Comparison of ENCODE assay signal across 11 mouse cellular contexts in genomic region chr2:38579528-38579927, GRCm38 (mm10).
DNase-seq lines count a peak whose midpoint lies in the region; ATAC-seq and TF ChIP-seq lines count a peak whose summit lies in the region.
"Had no signal": no experiment of that assay in that cellular context is flagged by ENCODE, and none has a peak within 500 bp of the region (broad histone marks: within the 10 kb centered on the region; RNA-seq: fewer than 3 reads in every experiment).

No protein-coding gene starts in this region.

- H3K4me2 ChIP-seq in forebrain, embryonic 13.5 days = no peak overlapping the region
- no peak overlapping the region for H3K4me2 ChIP-seq in hindbrain, embryonic 14.5 days (replicated peaks)
- no peak overlapping the region for H3K4me2 ChIP-seq in midbrain, postnatal 0 days (ENCODE audit: low read depth, low read length, poor library complexity, severe bottlenecking)
- H3K4me2 ChIP-seq: embryonic facial prominence, embryonic 12.5 days; limb, embryonic 12.5 days had no signal

- no peaks in the 10 kb centered on the region for H3K9me3 ChIP-seq in forebrain, embryonic 13.5 days (replicated peaks)
- H3K9me3 ChIP-seq in hindbrain, embryonic 14.5 days (ENCODE audit: control insufficient read depth, low read length) = no peaks in the 10 kb centered on the region
- H3K9me3 ChIP-seq in midbrain, postnatal 0 days (ENCODE audit: low read length) = no peaks in the 10 kb centered on the region
- H3K9me3 ChIP-seq: embryonic facial prominence, embryonic 12.5 days; limb, embryonic 12.5 days had no signal

- peak overlapping the region; percentile 84 for H3K27ac ChIP-seq in forebrain, embryonic 13.5 days
- H3K27ac ChIP-seq in hindbrain, embryonic 14.5 days = peak overlapping the region; percentile 78
- no peak overlapping the region for H3K27ac ChIP-seq in midbrain, postnatal 0 days (ENCODE audit: low read depth, low read length)
- H3K27ac ChIP-seq: embryonic facial prominence, embryonic 12.5 days; limb, embryonic 12.5 days had no signal

- peak; percentile 31; the same call in 1 of the 2 replicates for ATAC-seq in forebrain, embryonic 13.5 days
- ATAC-seq in hindbrain, embryonic 14.5 days (ENCODE audit: low FRiP score) = no peak; the same call in 1 of the 2 replicates
- peak; percentile 14; the same call in 1 of the 2 replicates for ATAC-seq in midbrain, postnatal 0 days (ENCODE audit: low FRiP score)

- no peak overlapping the region for H3K9ac ChIP-seq in forebrain, embryonic 13.5 days
- H3K9ac ChIP-seq in hindbrain, embryonic 14.5 days = no peak overlapping the region
- H3K9ac ChIP-seq in midbrain, postnatal 0 days (replicated peaks; ENCODE audit: low read length, poor library complexity, severe bottlenecking) = no peak overlapping the region
- H3K9ac ChIP-seq: embryonic facial prominence, embryonic 12.5 days; limb, embryonic 12.5 days had no signal

- H3K4me3 ChIP-seq in forebrain, embryonic 13.5 days = no peak overlapping the region
- H3K4me3 ChIP-seq in hindbrain, embryonic 14.5 days (replicated peaks; ENCODE audit: low read length) = no peak overlapping the region
- H3K4me3 ChIP-seq in midbrain, postnatal 0 days (ENCODE audit: low read depth, low read length) = no peak overlapping the region
- H3K4me3 ChIP-seq: embryonic facial prominence, embryonic 12.5 days; limb, embryonic 12.5 days had no signal

- WGBS in forebrain, embryonic 13.5 days = 62% methylated on average over 1 of the region's 1 CpGs
- whole genome bisulfite sequencing in hindbrain, embryonic 14.5 days = 15% methylated on average over 1 of the region's 1 CpGs
- 30% methylated on average over 1 of the region's 1 CpGs for WGBS in midbrain, postnatal 0 days

- peaks cover 41% of the 10 kb centered on the region for H3K4me1 ChIP-seq in forebrain, embryonic 13.5 days
- peaks cover 32% of the 10 kb centered on the region for H3K4me1 ChIP-seq in hindbrain, embryonic 14.5 days (replicated peaks; ENCODE audit: control insufficient read depth, insufficient read depth, low read length)
- H3K4me1 ChIP-seq in midbrain, postnatal 0 days (ENCODE audit: insufficient read depth, low read length) = peaks cover 4% of the 10 kb centered on the region; the same call in 1 of the 2 replicates

- no peak for TF ChIP-seq CTCF in midbrain, postnatal 0 days (IDR thresholded peaks at IDR 0.05)

- no peaks in the 10 kb centered on the region for H3K27me3 ChIP-seq in forebrain, embryonic 13.5 days
- H3K27me3 ChIP-seq in hindbrain, embryonic 14.5 days (ENCODE audit: control insufficient read depth, insufficient read depth, low read length) = no peaks in the 10 kb centered on the region
- no peaks in the 10 kb centered on the region for H3K27me3 ChIP-seq in midbrain, postnatal 0 days (ENCODE audit: insufficient read depth, low read length)
- H3K27me3 ChIP-seq: embryonic facial prominence, embryonic 12.5 days; limb, embryonic 12.5 days had no signal

- peak; percentile 70 for DNase-seq in left cerebral cortex, postnatal 4 days
- no peak for DNase-seq in left cerebral cortex, adult 11 months (ENCODE audit: low spot score)
- DNase-seq in hindbrain, embryonic 14.5 days (ENCODE audit: low spot score) = no peak
- no peak for DNase-seq in midbrain, postnatal 0 days (ENCODE audit: low spot score)
- no peak for DNase-seq in embryo, embryonic 10 days (ENCODE audit: low spot score)
- no peak for DNase-seq in right cerebral cortex, adult 2 months (ENCODE audit: low spot score in 2 of 2)
- DNase-seq in heart, postnatal 25 days (ENCODE audit: low spot score) = no peak
- DNase-seq: thymus, postnatal 4 days had no signal

- intact Hi-C loops in left cerebral cortex, postnatal 4 days (cut with DNase I) = no loop called here
- intact Hi-C loops in heart, postnatal 25 days (cut with DNase I) = no loop called here

- H3K36me3 ChIP-seq in forebrain, embryonic 13.5 days (ENCODE audit: poor library complexity, severe bottlenecking) = peaks cover 56% of the 10 kb centered on the region
- 0 out of 2 replicates have a peak, but pooled peaks cover 3% of the 10 kb centered on the region for H3K36me3 ChIP-seq in hindbrain, embryonic 14.5 days (replicated peaks; ENCODE audit: control insufficient read depth, insufficient read depth)
- H3K36me3 ChIP-seq in midbrain, postnatal 0 days (ENCODE audit: insufficient read depth, low read length) = no peaks in the 10 kb centered on the region
